Mouse (Mus musculus) kidney, embryonic 16.5 days (tissue): ENCODE results near the gene Ccdc171. TPM values are rescaled to one million over a fixed set of nuclear protein-coding genes. Genes with fewer than 3 reads are reported as not detected.

Experiments
- ATAC-seq: fragments of 200-750 bp; cut with Nextera tagmentation; 2 replicates; pipeline ENCODE4 v1.8.0; 2017; ENCODE audit warnings: moderate TSS enrichment; ENCODE audit not compliant: low FRiP score, low TSS enrichment
- H3K27ac ChIP-seq: fragments of 300-500 bp; sonication (generic); 2 replicates; pipeline ENCODE4 v1.5.1; 2014; ENCODE audit warnings: low read length
- H3K27me3 ChIP-seq: fragments of 300-500 bp; sonication (generic); 2 replicates; pipeline ENCODE4 v1.6.1; 2014; ENCODE audit warnings: low read length, control low read depth, mixed read lengths; ENCODE audit not compliant: insufficient read depth
- H3K36me3 ChIP-seq: fragments of 300-500 bp; sonication (generic); 2 replicates; pipeline ENCODE4 v1.6.1; 2014; ENCODE audit warnings: low read length, control low read depth, mixed read lengths; ENCODE audit not compliant: insufficient read depth
- H3K4me1 ChIP-seq: fragments of 300-500 bp; sonication (generic); 2 replicates; pipeline ENCODE4 v1.6.1; 2014; ENCODE audit warnings: low read length, control low read depth, mixed read lengths; ENCODE audit not compliant: insufficient read depth
- H3K4me2 ChIP-seq: fragments of 300-500 bp; sonication (generic); replicated peaks from 2 replicates; pipeline ENCODE4 v1.6.1; 2014; ENCODE audit warnings: low read depth, low read length
- H3K4me3 ChIP-seq: fragments of 300-500 bp; sonication (generic); 2 replicates; pipeline ENCODE4 v1.5.1; 2014; ENCODE audit warnings: mild to moderate bottlenecking, low read length
- H3K9ac ChIP-seq: fragments of 300-500 bp; sonication (generic); replicated peaks from 2 replicates; pipeline ENCODE4 v1.6.1; 2014; ENCODE audit warnings: low read length
- H3K9me3 ChIP-seq: fragments of 300-500 bp; sonication (generic); 2 replicates; pipeline ENCODE4 v1.6.1; 2016; ENCODE audit warnings: low read length, control low read depth
- WGBS: fragments of 180-500 bp; shearing (Covaris S2); extraction: QIAGEN DNeasy Blood & Tissue Kit; methylation state at CpG from one replicate; pipeline ENCODE4 v1.1.7; 2014; 5-methylcytosine and 5-hydroxymethylcytosine counted together
- polyA plus RNA-seq: library from polyadenylated mRNA; unstranded; fragments of >200 nt; fragmentation: Nextera tagmentation; extraction: Ambion mirVana; gene quantifications from 2 replicates; pipeline ENCODE4 v1.2.1, GENCODE M21; 2015

Ccdc171 gene
- polyA plus RNA-seq, 1 experiment from 2014 or later: 3.7 TPM

DNA sequence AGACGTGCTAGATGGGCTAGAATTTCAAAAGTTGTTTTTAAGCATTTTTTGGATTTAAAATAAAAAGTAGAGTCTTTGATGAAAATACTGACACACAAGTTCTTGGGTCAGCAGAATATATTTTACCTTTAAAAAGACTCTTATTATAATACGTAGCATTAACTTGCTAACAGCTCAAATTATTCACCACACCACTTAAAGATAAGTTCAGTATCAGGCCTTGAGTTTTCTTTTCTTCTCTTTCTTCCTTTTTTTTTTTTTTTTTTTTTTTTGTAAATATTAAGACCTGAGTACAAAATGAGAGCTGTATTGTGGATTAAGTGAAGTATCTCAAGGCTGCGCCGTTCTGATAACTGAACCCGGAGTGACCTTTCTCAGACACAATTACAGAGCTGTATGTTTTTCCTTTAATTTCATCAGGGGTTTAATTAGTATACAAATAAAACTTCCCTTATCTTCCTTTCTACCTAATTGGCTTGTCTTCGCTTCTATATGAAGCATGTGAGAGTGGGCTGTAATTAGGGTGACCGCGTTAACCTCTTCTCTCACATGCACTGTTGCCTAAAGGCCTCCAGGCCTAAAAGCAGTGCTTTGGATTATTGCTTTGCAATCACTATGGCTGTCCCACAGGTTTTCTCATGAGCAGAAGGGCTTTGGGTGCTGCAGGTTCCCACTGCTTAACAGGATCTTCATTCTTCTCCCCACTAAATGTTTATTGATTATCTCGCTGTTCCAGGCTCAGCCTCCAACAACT, 214.0 kb downstream of the Ccdc171 start:
- Histone ChIP-seq H3K9me3 (no peaks in the 10 kb centered on the region), H3K9ac (no peak overlapping the region), H3K36me3 (no peaks in the 10 kb centered on the region), H3K4me1 (no peaks in the 10 kb centered on the region; the same call in 1 of the 2 replicates), H3K27ac (no peak overlapping the region), H3K4me2 (no peak overlapping the region), H3K4me3 (no peak overlapping the region), H3K27me3 (no peaks in the 10 kb centered on the region)
- no peak for ATAC-seq
- 78% methylated on average over 9 of the region's 9 CpGs for WGBS

DNA sequence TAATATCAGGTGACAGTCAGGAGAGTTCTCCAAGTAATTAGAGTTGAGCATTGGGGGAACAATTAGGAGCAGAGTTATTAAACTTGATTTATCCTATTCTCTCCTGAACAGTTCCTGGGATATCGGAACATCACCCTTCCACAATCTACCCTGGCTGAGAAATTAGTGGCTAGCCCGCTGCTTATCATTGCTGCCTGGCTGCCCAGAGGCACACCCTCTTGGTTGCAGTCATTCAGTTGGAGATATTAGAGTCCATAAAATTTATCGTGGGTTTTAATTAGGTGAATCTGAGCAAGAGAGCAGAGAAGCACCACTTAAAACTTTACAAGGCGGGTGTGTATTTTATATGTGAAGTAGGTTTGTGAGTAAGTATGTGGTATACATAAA, 214.5 kb downstream of the Ccdc171 start:
- Histone ChIP-seq H3K4me1 (no peaks in the 10 kb centered on the region; the same call in 1 of the 2 replicates), H3K4me3 (no peak overlapping the region), H3K27ac (no peak overlapping the region), H3K36me3 (no peaks in the 10 kb centered on the region), H3K4me2 (no peak overlapping the region), H3K9ac (no peak overlapping the region), H3K27me3 (no peaks in the 10 kb centered on the region), H3K9me3 (no peaks in the 10 kb centered on the region)
- no peak for ATAC-seq
- WGBS: 56% methylated on average over 4 of the region's 4 CpGs

DNA sequence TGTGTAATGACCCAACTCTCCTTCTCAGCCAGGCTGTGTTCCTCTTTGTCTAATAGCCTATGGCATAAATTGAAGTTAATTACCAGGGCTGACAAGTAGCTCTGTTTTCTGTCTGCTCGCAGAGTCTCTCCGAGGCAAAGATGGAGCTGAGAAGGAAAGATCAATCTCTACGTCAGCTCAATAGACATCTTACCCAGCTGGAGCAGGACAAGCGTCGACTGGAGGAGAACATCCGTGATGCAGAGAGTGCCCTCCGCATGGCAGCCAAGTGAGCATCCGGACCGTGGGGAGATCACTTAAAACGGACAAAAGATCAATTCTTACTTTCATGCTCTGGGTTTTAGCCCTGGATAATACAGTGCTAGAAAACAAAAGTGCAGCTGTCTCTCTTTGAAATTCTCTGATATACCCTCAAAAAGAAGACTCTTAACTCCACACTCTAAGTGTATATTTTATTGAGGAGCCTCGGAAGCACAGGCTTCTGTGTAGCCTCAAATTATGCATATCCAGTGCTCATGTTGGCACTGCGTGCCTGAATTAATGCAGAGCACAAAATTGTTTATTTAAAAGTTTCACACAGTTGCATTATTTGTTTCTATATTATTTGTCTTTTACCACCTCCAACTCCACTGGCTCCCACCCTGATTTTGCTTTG, 217.6 kb downstream of the Ccdc171 start:
- 38% methylated on average over 12 of the region's 12 CpGs for WGBS
- no peaks in the 10 kb centered on the region for H3K9me3 ChIP-seq
- no peak for ATAC-seq

DNA sequence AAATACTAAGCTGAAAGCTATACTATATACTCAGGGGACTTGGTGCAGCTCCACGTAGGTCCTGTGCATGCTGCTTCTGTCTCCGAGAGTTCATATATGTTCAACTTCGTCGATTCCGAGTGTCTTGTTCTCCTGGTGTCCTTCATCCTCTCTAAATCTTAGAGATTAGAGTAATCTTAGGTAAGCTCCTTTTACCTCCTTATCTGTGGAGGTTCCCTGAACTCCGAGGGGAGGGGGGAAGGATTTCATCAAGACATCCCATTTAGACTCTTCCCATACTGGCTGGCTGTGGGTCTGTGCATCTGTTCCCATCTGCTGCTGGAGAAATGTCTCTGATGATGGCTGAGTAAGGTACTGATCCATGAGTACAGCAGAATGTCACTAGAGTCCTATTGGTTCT, 249.8 kb downstream of the Ccdc171 start:
- Histone ChIP-seq H3K9ac (no peak overlapping the region), H3K36me3 (no peaks in the 10 kb centered on the region), H3K27ac (no peak overlapping the region), H3K4me1 (no peaks in the 10 kb centered on the region), H3K4me3 (no peak overlapping the region), H3K9me3 (peaks cover 4% of the 10 kb centered on the region; the same call in 1 of the 2 replicates), H3K4me2 (no peak overlapping the region), H3K27me3 (no peaks in the 10 kb centered on the region)
- WGBS: 95% methylated on average over 6 of the region's 6 CpGs
- ATAC-seq: no peak

More for the DNA sequence above, 217.6 kb downstream of the Ccdc171 start:
- H3K4me1 ChIP-seq: no peaks in the 10 kb centered on the region; the same call in 1 of the 2 replicates
- H3K36me3 ChIP-seq: no peaks in the 10 kb centered on the region
- no peak overlapping the region for H3K4me3 ChIP-seq
- no peak overlapping the region for H3K27ac ChIP-seq
- H3K27me3 ChIP-seq: no peaks in the 10 kb centered on the region
- no peak overlapping the region for H3K9ac ChIP-seq
- H3K4me2 ChIP-seq: no peak overlapping the region; the same call in 1 of the 2 replicates

DNA sequence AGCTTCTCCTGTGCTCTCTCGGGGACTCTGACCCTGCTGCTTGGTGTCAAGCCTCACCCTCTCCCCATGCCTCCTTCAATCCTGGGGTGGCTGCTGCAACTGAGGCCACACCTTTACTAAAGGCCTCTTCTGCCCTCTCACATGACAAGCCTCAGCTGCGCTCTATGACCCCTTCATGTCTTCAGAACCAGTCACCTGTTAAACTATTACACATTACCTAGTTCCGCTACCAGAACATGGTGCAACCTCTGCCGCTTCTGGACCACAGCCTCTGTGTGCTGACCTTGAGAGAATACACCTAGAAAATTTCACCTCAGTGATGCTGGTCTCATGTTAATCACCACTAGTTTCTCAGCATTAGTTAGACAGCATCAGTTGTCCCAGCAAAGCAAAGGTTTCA, 254.7 kb downstream of the Ccdc171 start:
- 83% methylated on average over 4 of the region's 4 CpGs for WGBS
- ATAC-seq: peak; percentile 63; the same call in 1 of the 2 replicates
- H3K9me3 ChIP-seq: peaks cover 4% of the 10 kb centered on the region; the same call in 1 of the 2 replicates

DNA sequence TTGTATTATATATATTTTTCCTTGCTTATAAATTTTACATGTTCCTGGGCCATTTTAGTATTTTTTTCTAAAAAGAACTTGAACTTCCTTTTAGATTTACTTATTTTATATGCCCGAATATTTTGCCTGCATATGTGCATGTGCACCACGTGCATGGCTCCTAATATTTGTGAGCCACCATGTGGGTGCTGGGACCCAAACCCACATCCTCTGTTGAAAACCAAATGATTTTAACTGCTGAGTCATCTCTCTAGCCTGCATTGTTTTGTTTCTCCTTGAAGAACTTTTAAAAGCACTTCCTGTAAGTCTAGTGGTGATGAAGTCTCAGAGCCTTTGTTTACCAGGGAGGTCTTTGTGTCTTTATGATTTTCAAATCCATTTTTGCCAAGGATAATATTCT, 259.8 kb downstream of the Ccdc171 start:
- H3K9me3 ChIP-seq: no peaks in the 10 kb centered on the region
- no peaks in the 10 kb centered on the region for H3K27me3 ChIP-seq
- no peaks in the 10 kb centered on the region for H3K4me1 ChIP-seq
- H3K4me3 ChIP-seq: no peak overlapping the region
- ATAC-seq: no peak
- H3K4me2 ChIP-seq: no peak overlapping the region
- 86% methylated on average over 2 of the region's 2 CpGs for WGBS
- H3K36me3 ChIP-seq: no peaks in the 10 kb centered on the region
- no peak overlapping the region for H3K9ac ChIP-seq
- no peak overlapping the region for H3K27ac ChIP-seq

More for the DNA sequence above, 254.7 kb downstream of the Ccdc171 start:
- Histone ChIP-seq H3K9ac (no peak overlapping the region), H3K4me1 (no peaks in the 10 kb centered on the region), H3K4me2 (no peak overlapping the region), H3K4me3 (no peak overlapping the region), H3K36me3 (no peaks in the 10 kb centered on the region), H3K27ac (no peak overlapping the region), H3K27me3 (no peaks in the 10 kb centered on the region)

DNA sequence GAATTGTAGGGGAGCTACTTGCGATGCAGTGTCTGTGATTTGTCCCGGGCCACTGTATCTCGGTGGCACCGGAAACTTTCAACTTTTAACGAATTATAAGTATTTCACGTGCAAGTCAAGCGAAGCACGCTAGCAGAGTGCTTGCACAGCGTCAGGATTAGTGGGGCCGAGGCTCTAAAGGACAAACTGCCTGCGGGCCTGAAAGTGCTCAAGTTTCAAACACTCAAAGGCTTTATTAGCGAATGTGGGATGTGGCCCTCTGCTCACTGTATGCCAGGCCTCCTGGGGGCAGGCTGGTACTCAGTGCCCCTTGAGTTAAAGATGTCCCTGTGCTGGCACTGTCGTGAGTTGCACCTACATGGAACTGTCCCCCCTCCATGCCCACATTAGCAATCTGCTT, 266.5 kb downstream of the Ccdc171 start:
- no peaks in the 10 kb centered on the region for H3K27me3 ChIP-seq
- no peak overlapping the region for H3K4me2 ChIP-seq
- H3K27ac ChIP-seq: no peak overlapping the region
- peaks cover 12% of the 10 kb centered on the region for H3K4me1 ChIP-seq
- no peaks in the 10 kb centered on the region for H3K36me3 ChIP-seq
- no peaks in the 10 kb centered on the region for H3K9me3 ChIP-seq
- no peak overlapping the region for H3K4me3 ChIP-seq
- H3K9ac ChIP-seq: no peak overlapping the region
- 32% methylated on average over 13 of the region's 13 CpGs for WGBS
- ATAC-seq: no peak

DNA sequence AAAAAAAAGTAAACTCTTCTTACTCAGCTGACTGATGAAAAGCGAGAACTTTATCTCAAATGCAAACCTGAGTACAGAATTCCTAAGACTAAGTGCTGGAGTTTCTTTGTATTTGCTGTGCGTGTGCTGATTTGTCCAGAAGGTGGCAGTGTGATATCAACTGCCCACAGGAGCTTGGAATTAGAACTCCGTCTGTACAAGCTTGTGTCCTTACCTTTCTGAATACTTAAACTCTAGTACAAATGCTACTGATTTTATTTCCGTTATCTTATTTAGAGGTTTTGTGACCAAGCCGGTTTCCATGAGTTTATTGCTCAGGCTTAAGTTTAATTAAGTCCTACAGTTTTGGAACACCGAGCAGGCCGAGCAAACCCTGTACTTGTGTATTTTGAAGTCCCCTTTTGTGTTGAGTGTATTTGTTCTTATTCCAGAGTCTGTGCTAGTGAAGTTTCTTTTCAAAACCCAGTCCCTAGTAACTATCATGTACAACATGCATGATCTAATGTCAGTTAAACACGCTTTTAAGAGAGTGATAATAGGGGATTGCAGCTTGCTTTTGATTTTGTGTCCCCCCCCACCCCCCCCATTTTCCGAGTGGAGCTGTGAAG, 269.1 kb downstream of the Ccdc171 start:
- Histone ChIP-seq H3K4me2 (peak overlapping the region; percentile 43), H3K36me3 (no peaks in the 10 kb centered on the region), H3K4me1 (peaks cover 12% of the 10 kb centered on the region), H3K27me3 (no peaks in the 10 kb centered on the region), H3K4me3 (no peak overlapping the region), H3K27ac (no peak overlapping the region), H3K9me3 (no peaks in the 10 kb centered on the region), H3K9ac (no peak overlapping the region)
- ATAC-seq: peak; percentile 83
- WGBS: 19% methylated on average over 9 of the region's 9 CpGs

DNA sequence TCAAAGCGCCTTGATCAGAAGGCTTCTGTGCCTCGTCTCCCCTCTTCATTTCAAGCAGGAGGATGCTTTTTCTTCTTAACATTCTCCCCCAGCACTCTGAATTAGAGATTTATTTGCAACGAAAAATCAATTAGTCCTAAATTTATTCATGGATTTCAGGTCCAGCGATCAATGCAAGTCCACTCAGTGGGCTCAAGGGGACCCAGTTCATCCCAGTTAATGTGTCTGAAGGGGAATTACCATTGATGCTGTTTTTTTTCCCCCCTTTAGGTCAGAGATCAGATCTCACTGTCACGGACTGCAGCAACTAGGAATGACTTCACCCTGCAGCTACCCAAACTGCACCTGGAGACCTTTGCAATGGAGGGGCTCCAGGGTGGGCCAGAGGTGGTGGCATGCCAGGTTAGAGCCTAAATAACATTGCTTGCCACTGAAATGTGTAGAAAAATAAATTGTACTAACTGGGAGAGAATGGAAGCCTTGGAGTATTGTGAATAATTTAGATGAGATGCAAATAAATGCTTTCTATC, 269.6 kb downstream of the Ccdc171 start:
- peak overlapping the region; percentile 43 for H3K4me2 ChIP-seq
- ATAC-seq: peak; percentile 46; the same call in 1 of the 2 replicates

More for the DNA sequence above, 269.6 kb downstream of the Ccdc171 start:
- no peaks in the 10 kb centered on the region for H3K9me3 ChIP-seq
- WGBS: 22% methylated on average over 5 of the region's 5 CpGs
- H3K36me3 ChIP-seq: no peaks in the 10 kb centered on the region
- H3K9ac ChIP-seq: no peak overlapping the region
- peaks cover 12% of the 10 kb centered on the region for H3K4me1 ChIP-seq
- no peak overlapping the region for H3K4me3 ChIP-seq
- no peaks in the 10 kb centered on the region for H3K27me3 ChIP-seq
- H3K27ac ChIP-seq: no peak overlapping the region
